Mouse (Mus musculus) hindbrain, embryonic 11.5 days (tissue): ENCODE results near the gene Tmem131. TPM values are rescaled to one million over a fixed set of nuclear protein-coding genes. Genes with fewer than 3 reads are reported as not detected.

Source experiments
- ATAC-seq: fragments of 200-750 bp; cut with Nextera tagmentation; 2 replicates; pipeline ENCODE4 v1.8.0; 2017; ENCODE audit warnings: mild to moderate bottlenecking, moderate TSS enrichment, moderate library complexity; ENCODE audit not compliant: low FRiP score
- DNase-seq: peaks from one replicate; pipeline ENCODE4 v3.0.0-alpha.2; 2015; ENCODE audit warnings: low spot score
- H3K27ac ChIP-seq: fragments of 300-500 bp; sonication (generic); 2 replicates; pipeline ENCODE4 v1.5.1; 2014; ENCODE audit warnings: mild to moderate bottlenecking, low read depth, low read length
- H3K27me3 ChIP-seq: fragments of 300-500 bp; sonication (generic); 2 replicates; pipeline ENCODE4 v1.6.1; 2014; ENCODE audit warnings: mild to moderate bottlenecking, low read length, moderate library complexity, mixed read lengths; ENCODE audit not compliant: control insufficient read depth, insufficient read depth
- H3K36me3 ChIP-seq: fragments of 300-500 bp; sonication (generic); 2 replicates; pipeline ENCODE4 v1.6.1; 2014; ENCODE audit warnings: mild to moderate bottlenecking, low read length, moderate library complexity, mixed read lengths; ENCODE audit not compliant: control insufficient read depth, insufficient read depth
- H3K4me1 ChIP-seq: fragments of 300-500 bp; sonication (generic); replicated peaks from 2 replicates; pipeline ENCODE4 v1.6.1; 2014; ENCODE audit warnings: low read length, mixed read lengths; ENCODE audit not compliant: control insufficient read depth, insufficient read depth
- H3K4me2 ChIP-seq: fragments of 300-500 bp; sonication (generic); replicated peaks from 2 replicates; pipeline ENCODE4 v1.6.1; 2014; ENCODE audit warnings: mild to moderate bottlenecking, low read depth, low read length
- H3K4me3 ChIP-seq: fragments of 300-500 bp; sonication (generic); 2 replicates; pipeline ENCODE4 v1.5.1; 2014; ENCODE audit warnings: low read depth, low read length
- H3K9ac ChIP-seq: fragments of 300-500 bp; sonication (generic); 2 replicates; pipeline ENCODE4 v1.6.1; 2014; ENCODE audit warnings: low read depth, low read length
- H3K9me3 ChIP-seq: fragments of 300-500 bp; sonication (generic); 2 replicates; pipeline ENCODE4 v1.6.1; 2016; ENCODE audit warnings: low read length; ENCODE audit not compliant: control insufficient read depth
- WGBS: fragments of 180-500 bp; shearing (Covaris S2); extraction: QIAGEN DNeasy Blood & Tissue Kit; methylation state at CpG from one replicate; pipeline ENCODE4 v1.1.7; 2014; 5-methylcytosine and 5-hydroxymethylcytosine counted together
- polyA plus RNA-seq: library from polyadenylated mRNA; unstranded; fragments of >200 nt; fragmentation: Nextera tagmentation; extraction: Ambion mirVana; gene quantifications from 2 replicates; pipeline ENCODE4 v1.2.1, GENCODE M21; 2014

Tmem131 gene
- polyA plus RNA-seq, 1 experiment from 2014 or later: 17.9 TPM

GRCm38 (mm10) chr1:36852085-36852484 is 91.4 kb downstream of the Tmem131 start:
- ATAC-seq (no peak), DNase-seq (no peak)
- WGBS: 82% methylated on average over 6 of the region's 6 CpGs
- no peak overlapping the region for H3K27ac ChIP-seq
- H3K4me1 ChIP-seq: no peaks in the 10 kb centered on the region
- no peak overlapping the region for H3K4me3 ChIP-seq
- no peak overlapping the region for H3K9ac ChIP-seq
- no peaks in the 10 kb centered on the region for H3K36me3 ChIP-seq
- H3K27me3 ChIP-seq: no peaks in the 10 kb centered on the region
- H3K4me2 ChIP-seq: no peak overlapping the region
- no peaks in the 10 kb centered on the region for H3K9me3 ChIP-seq

GRCm38 (mm10) chr1:36851392-36851791 is 92.1 kb downstream of the Tmem131 start:
- WGBS: 88% methylated on average over 4 of the region's 4 CpGs
- no peak overlapping the region for H3K4me3 ChIP-seq
- DNase-seq (no peak), ATAC-seq (no peak)
- no peaks in the 10 kb centered on the region for H3K36me3 ChIP-seq
- H3K9ac ChIP-seq: no peak overlapping the region
- no peaks in the 10 kb centered on the region for H3K9me3 ChIP-seq
- no peaks in the 10 kb centered on the region for H3K27me3 ChIP-seq
- H3K4me1 ChIP-seq: no peaks in the 10 kb centered on the region
- H3K4me2 ChIP-seq: no peak overlapping the region
- H3K27ac ChIP-seq: no peak overlapping the region

GRCm38 (mm10) chr1:36848036-36848435 is 95.4 kb downstream of the Tmem131 start:
- no peak for DNase-seq
- Histone ChIP-seq H3K4me2 (no peak overlapping the region), H3K9ac (no peak overlapping the region), H3K27ac (no peak overlapping the region), H3K27me3 (no peaks in the 10 kb centered on the region), H3K36me3 (no peaks in the 10 kb centered on the region), H3K4me1 (no peaks in the 10 kb centered on the region), H3K4me3 (no peak overlapping the region), H3K9me3 (no peaks in the 10 kb centered on the region)
- no peak for ATAC-seq
- WGBS: 88% methylated on average over 1 of the region's 1 CpGs

- H3K27ac ChIP-seq: no peak overlapping the region
- H3K4me3 ChIP-seq: no peak overlapping the region
- 93% methylated on average over 8 of the region's 8 CpGs for WGBS
- no peaks in the 10 kb centered on the region for H3K4me1 ChIP-seq
- H3K36me3 ChIP-seq: no peaks in the 10 kb centered on the region
- H3K27me3 ChIP-seq: no peaks in the 10 kb centered on the region
- no peaks in the 10 kb centered on the region for H3K9me3 ChIP-seq
- no peak for ATAC-seq
- no peak overlapping the region for H3K4me2 ChIP-seq
- no peak for DNase-seq
- H3K9ac ChIP-seq: no peak overlapping the region
Observed at GRCm38 (mm10) chr1:36847276-36847675, 96.2 kb downstream of the Tmem131 start.

GRCm38 (mm10) chr1:36845031-36845430 is 98.4 kb downstream of the Tmem131 start:
- H3K27ac ChIP-seq: no peak overlapping the region
- H3K4me1 ChIP-seq: no peaks in the 10 kb centered on the region
- no peak for DNase-seq
- no peak overlapping the region for H3K4me3 ChIP-seq
- no peaks in the 10 kb centered on the region for H3K36me3 ChIP-seq
- ATAC-seq: no peak
- no peaks in the 10 kb centered on the region for H3K27me3 ChIP-seq
- no peaks in the 10 kb centered on the region for H3K9me3 ChIP-seq
- WGBS: 31% methylated on average over 5 of the region's 5 CpGs
- no peak overlapping the region for H3K9ac ChIP-seq
- H3K4me2 ChIP-seq: no peak overlapping the region

- DNase-seq (no peak), ATAC-seq (no peak)
- no peaks in the 10 kb centered on the region for H3K9me3 ChIP-seq
- no peak overlapping the region for H3K4me3 ChIP-seq
- H3K27ac ChIP-seq: no peak overlapping the region
- no peaks in the 10 kb centered on the region for H3K4me1 ChIP-seq
- 56% methylated on average over 1 of the region's 1 CpGs for WGBS
- no peaks in the 10 kb centered on the region for H3K36me3 ChIP-seq
- no peak overlapping the region for H3K9ac ChIP-seq
- H3K27me3 ChIP-seq: no peaks in the 10 kb centered on the region
- no peak overlapping the region for H3K4me2 ChIP-seq
Observed at GRCm38 (mm10) chr1:36841806-36842205, 101.7 kb downstream of the Tmem131 start.

GRCm38 (mm10) chr1:36840959-36841358 is 102.5 kb downstream of the Tmem131 start:
- H3K4me1 ChIP-seq: no peaks in the 10 kb centered on the region
- H3K36me3 ChIP-seq: no peaks in the 10 kb centered on the region
- DNase-seq (no peak), ATAC-seq (no peak)
- H3K4me2 ChIP-seq: no peak overlapping the region
- no peak overlapping the region for H3K27ac ChIP-seq
- H3K9ac ChIP-seq: no peak overlapping the region
- WGBS: 89% methylated on average over 2 of the region's 2 CpGs
- H3K4me3 ChIP-seq: no peak overlapping the region
- H3K27me3 ChIP-seq: no peaks in the 10 kb centered on the region
- no peaks in the 10 kb centered on the region for H3K9me3 ChIP-seq

- H3K9me3 ChIP-seq: no peaks in the 10 kb centered on the region
- no peak overlapping the region for H3K27ac ChIP-seq
- 96% methylated on average over 3 of the region's 3 CpGs for WGBS
- H3K4me1 ChIP-seq: no peaks in the 10 kb centered on the region
- DNase-seq: no peak
- no peak overlapping the region for H3K4me3 ChIP-seq
- ATAC-seq: no peak
- H3K36me3 ChIP-seq: no peaks in the 10 kb centered on the region
- no peak overlapping the region for H3K4me2 ChIP-seq
- no peak overlapping the region for H3K9ac ChIP-seq
- H3K27me3 ChIP-seq: no peaks in the 10 kb centered on the region
Observed at GRCm38 (mm10) chr1:36839858-36840257, 103.6 kb downstream of the Tmem131 start.

- ATAC-seq: no peak
- Histone ChIP-seq H3K9ac (no peak overlapping the region), H3K4me2 (no peak overlapping the region), H3K36me3 (no peaks in the 10 kb centered on the region; the same call in 1 of the 2 replicates), H3K9me3 (no peaks in the 10 kb centered on the region), H3K4me3 (no peak overlapping the region), H3K27me3 (no peaks in the 10 kb centered on the region), H3K4me1 (no peaks in the 10 kb centered on the region), H3K27ac (no peak overlapping the region)
- WGBS: 81% methylated on average over 12 of the region's 12 CpGs
- DNase-seq: no peak
Observed at GRCm38 (mm10) chr1:36836274-36836954, 107.1 kb downstream of the Tmem131 start.
